ENCODE assay signal across 28 mouse cellular contexts in the genomic region with DNA sequence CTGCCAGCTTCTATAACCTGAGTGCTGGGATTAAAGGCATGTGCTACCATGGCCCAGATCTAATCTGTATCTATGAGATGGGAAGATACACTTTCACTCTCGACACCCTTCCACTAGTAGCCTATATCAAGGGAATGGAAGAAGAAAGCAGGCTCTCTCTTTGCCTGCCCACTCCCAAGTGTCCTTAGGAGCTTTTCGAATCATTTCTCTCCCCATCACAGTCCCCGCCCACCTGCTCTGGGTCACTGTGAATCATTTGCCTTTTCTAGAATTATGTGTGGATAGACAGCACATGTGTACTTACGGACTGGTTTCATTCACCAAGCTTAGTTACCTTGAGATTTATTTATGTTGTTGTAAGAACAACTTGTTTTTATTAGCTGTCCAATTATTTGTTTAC.
"Had no signal": no experiment of that assay in that cellular context is flagged by ENCODE, and none has a peak within 500 bp of the region (broad histone marks: within the 10 kb centered on the region; RNA-seq: fewer than 3 reads in every experiment).

No protein-coding gene starts in this region.

- H3K9me3 ChIP-seq: embryonic facial prominence, embryonic 10.5 days; embryonic facial prominence, embryonic 12.5 days; embryonic facial prominence, embryonic 15.5 days; forebrain, embryonic 12.5 days; forebrain, embryonic 13.5 days; forebrain, embryonic 15.5 days had no signal

- H3K27ac ChIP-seq: embryonic facial prominence, embryonic 10.5 days; embryonic facial prominence, embryonic 12.5 days; embryonic facial prominence, embryonic 13.5 days; embryonic facial prominence, embryonic 15.5 days; forebrain, embryonic 10.5 days; forebrain, embryonic 12.5 days; forebrain, embryonic 13.5 days; forebrain, embryonic 15.5 days; gastrocnemius, adult 2 months had no signal

- H3K4me3 ChIP-seq: embryonic facial prominence, embryonic 10.5 days; embryonic facial prominence, embryonic 12.5 days; embryonic facial prominence, embryonic 13.5 days; embryonic facial prominence, embryonic 15.5 days; erythroblast, embryonic 14.5 days; forebrain, embryonic 10.5 days; forebrain, embryonic 12.5 days; forebrain, embryonic 13.5 days; forebrain, embryonic 15.5 days; gastrocnemius, adult 2 months had no signal

- ATAC-seq: forebrain, embryonic 13.5 days; forebrain, embryonic 14.5 days; forebrain, embryonic 15.5 days; forebrain, embryonic 16.5 days; forebrain, postnatal 0 days had no signal

- DNase-seq: cerebellum, adult 18-20 months; cerebellum, adult 2 months; cerebellum, adult 8-10 months; cerebellum, adult 9-10 months; cerebellum, adult 9-11 months; cerebellum, postnatal 10 days; cerebellum, postnatal 14 days; cerebellum, postnatal 25 days; cerebellum, postnatal 36 days; embryo, embryonic 11 days; forebrain, postnatal 0 days; gastrocnemius, adult 2 months; gastrocnemius, postnatal 10 days; gastrocnemius, postnatal 14 days; gastrocnemius, postnatal 25 days; gastrocnemius, postnatal 36 days; heart, adult 18-20 months had no signal

- H3K27me3 ChIP-seq: embryonic facial prominence, embryonic 12.5 days; embryonic facial prominence, embryonic 13.5 days; embryonic facial prominence, embryonic 15.5 days; forebrain, embryonic 12.5 days; forebrain, embryonic 13.5 days; forebrain, embryonic 15.5 days had no signal

- H3K4me2 ChIP-seq: embryonic facial prominence, embryonic 12.5 days; embryonic facial prominence, embryonic 13.5 days; embryonic facial prominence, embryonic 15.5 days; forebrain, embryonic 12.5 days; forebrain, embryonic 13.5 days; forebrain, embryonic 15.5 days had no signal

- H3K36me3 ChIP-seq: embryonic facial prominence, embryonic 10.5 days; embryonic facial prominence, embryonic 12.5 days; embryonic facial prominence, embryonic 13.5 days; embryonic facial prominence, embryonic 15.5 days; forebrain, embryonic 10.5 days; forebrain, embryonic 12.5 days; forebrain, embryonic 15.5 days had no signal

- H3K9ac ChIP-seq: embryonic facial prominence, embryonic 12.5 days; embryonic facial prominence, embryonic 13.5 days; embryonic facial prominence, embryonic 15.5 days; forebrain, embryonic 12.5 days; forebrain, embryonic 13.5 days; forebrain, embryonic 15.5 days; forebrain, postnatal 0 days had no signal

- H3K4me1 ChIP-seq: embryonic facial prominence, embryonic 10.5 days; embryonic facial prominence, embryonic 12.5 days; embryonic facial prominence, embryonic 13.5 days; embryonic facial prominence, embryonic 15.5 days; forebrain, embryonic 10.5 days; forebrain, embryonic 12.5 days; forebrain, embryonic 13.5 days; forebrain, embryonic 15.5 days had no signal
